Mouse (Mus musculus) small intestine, adult 2 months (tissue): Measurements from ENCODE around the gene Snx7. TPM values are rescaled to one million over a fixed set of nuclear protein-coding genes. Genes with fewer than 3 reads are reported as not detected.

Experiments used
- H3K27ac ChIP-seq: fragments of 200-500 bp; 2 replicates; pipeline ENCODE4 v1.5.1; 2012; ENCODE audit warnings: low read depth, low read length, control low read depth, inconsistent platforms; ENCODE audit not compliant: insufficient read depth
- H3K27me3 ChIP-seq: fragments of 200-500 bp; 2 replicates; pipeline ENCODE4 v1.6.1; 2012; ENCODE audit warnings: mild to moderate bottlenecking, moderate library complexity, low read length, inconsistent platforms; ENCODE audit not compliant: control insufficient read depth, insufficient read depth
- H3K36me3 ChIP-seq: fragments of 200-500 bp; 2 replicates; pipeline ENCODE4 v1.6.1; 2012; ENCODE audit warnings: mild to moderate bottlenecking, low read length, control low read depth, inconsistent platforms; ENCODE audit not compliant: control insufficient read depth, insufficient read depth
- H3K4me1 ChIP-seq: fragments of 200-500 bp; 2 replicates; pipeline ENCODE4 v1.6.1; 2012; ENCODE audit warnings: low read length, inconsistent platforms, mixed read lengths; ENCODE audit not compliant: control insufficient read depth, insufficient read depth, insufficient read length
- H3K4me3 ChIP-seq: fragments of 200-500 bp; 2 replicates; pipeline ENCODE4 v1.5.1; 2012; ENCODE audit warnings: low read depth, mild to moderate bottlenecking, control low read depth, inconsistent platforms, low read length, moderate library complexity
- CTCF ChIP-seq: fragments of 200-500 bp; IDR thresholded peaks from 2 replicates; pipeline ENCODE4 v1.5.1; 2012; ENCODE audit warnings: low read depth, mild to moderate bottlenecking, control low read depth, inconsistent platforms, low read length, moderate library complexity, mixed read lengths; ENCODE audit not compliant: insufficient replicate concordance, insufficient read length; ENCODE audit errors: extremely low read depth
- POLR2A ChIP-seq: fragments of 200-500 bp; IDR thresholded peaks from 2 replicates; pipeline ENCODE4 v1.6.1; 2012; ENCODE audit warnings: low read depth, mild to moderate bottlenecking, control low read depth, inconsistent platforms, low read length, moderate library complexity
- WGBS: fragments of 180-500 bp; shearing (Covaris S2); methylation state at CpG from one replicate; pipeline ENCODE4 v1.1.7; 2018; 5-methylcytosine and 5-hydroxymethylcytosine counted together
- polyA plus RNA-seq: library from polyadenylated mRNA; depleted of rRNA; stranded (reverse); fragments of >200 nt; gene quantifications from 2 replicates; pipeline ENCODE4 v1.2.3, GENCODE M21; 2012

The Snx7 gene
- polyA plus RNA-seq, 1 experiment, result 50.6 TPM

GRCm38 (mm10) chr3:117787247-117787646, 81.5 kb downstream of the Snx7 start:
- H3K27me3 ChIP-seq, result no peaks in the 10 kb centered on the region
- no peak for TF ChIP-seq POLR2A
- TF ChIP-seq CTCF, result no peak
- H3K36me3 ChIP-seq, result peaks cover 4% of the 10 kb centered on the region; the same call in 1 of the 2 replicates
- H3K27ac ChIP-seq, result no peak overlapping the region
- 82% methylated on average over 6 of the region's 6 CpGs for WGBS
- H3K4me3 ChIP-seq, result no peak overlapping the region
- H3K4me1 ChIP-seq, result no peaks in the 10 kb centered on the region

- 83% methylated on average over 5 of the region's 5 CpGs for WGBS
- H3K4me1 ChIP-seq, result no peaks in the 10 kb centered on the region
- H3K4me3 ChIP-seq, result no peak overlapping the region
- H3K36me3 ChIP-seq, result no peaks in the 10 kb centered on the region
- H3K27me3 ChIP-seq, result no peaks in the 10 kb centered on the region
- no peak overlapping the region for H3K27ac ChIP-seq
- TF ChIP-seq POLR2A, result no peak
Measured at GRCm38 (mm10) chr3:117752151-117752757, 116.5 kb downstream of the Snx7 start.

- no peaks in the 10 kb centered on the region for H3K36me3 ChIP-seq
- TF ChIP-seq CTCF (no peak), POLR2A (no peak)
- WGBS, result 58% methylated on average over 2 of the region's 2 CpGs
Measured at GRCm38 (mm10) chr3:117751665-117752064, 117.1 kb downstream of the Snx7 start.

GRCm38 (mm10) chr3:117749256-117749655, 119.5 kb downstream of the Snx7 start:
- TF ChIP-seq POLR2A, result no peak
- TF ChIP-seq CTCF, result no peak
- Histone ChIP-seq H3K27ac (no peak overlapping the region), H3K4me1 (no peaks in the 10 kb centered on the region), H3K36me3 (no peaks in the 10 kb centered on the region), H3K4me3 (no peak overlapping the region), H3K27me3 (no peaks in the 10 kb centered on the region)
- 92% methylated on average over 3 of the region's 3 CpGs for WGBS

More at GRCm38 (mm10) chr3:117751665-117752064, 117.1 kb downstream of the Snx7 start:
- Histone ChIP-seq H3K4me3 (no peak overlapping the region), H3K4me1 (no peaks in the 10 kb centered on the region), H3K27ac (no peak overlapping the region), H3K27me3 (no peaks in the 10 kb centered on the region)

GRCm38 (mm10) chr3:117739760-117740159, 129.0 kb downstream of the Snx7 start:
- Histone ChIP-seq H3K27me3 (no peaks in the 10 kb centered on the region), H3K4me1 (no peaks in the 10 kb centered on the region), H3K27ac (no peak overlapping the region), H3K4me3 (no peak overlapping the region), H3K36me3 (no peaks in the 10 kb centered on the region)
- 72% methylated on average over 5 of the region's 5 CpGs for WGBS
- TF ChIP-seq POLR2A, result no peak

GRCm38 (mm10) chr3:117732661-117733060, 136.1 kb downstream of the Snx7 start:
- 81% methylated on average over 4 of the region's 4 CpGs for WGBS
- no peaks in the 10 kb centered on the region for H3K4me1 ChIP-seq
- TF ChIP-seq POLR2A (no peak), CTCF (no peak)

More at GRCm38 (mm10) chr3:117732661-117733060, 136.1 kb downstream of the Snx7 start:
- no peak overlapping the region for H3K4me3 ChIP-seq
- no peaks in the 10 kb centered on the region for H3K27me3 ChIP-seq
- H3K27ac ChIP-seq, result no peak overlapping the region
- no peaks in the 10 kb centered on the region for H3K36me3 ChIP-seq
